Comparison of ENCODE assay signal across 8 mouse cellular contexts in the genomic region with DNA sequence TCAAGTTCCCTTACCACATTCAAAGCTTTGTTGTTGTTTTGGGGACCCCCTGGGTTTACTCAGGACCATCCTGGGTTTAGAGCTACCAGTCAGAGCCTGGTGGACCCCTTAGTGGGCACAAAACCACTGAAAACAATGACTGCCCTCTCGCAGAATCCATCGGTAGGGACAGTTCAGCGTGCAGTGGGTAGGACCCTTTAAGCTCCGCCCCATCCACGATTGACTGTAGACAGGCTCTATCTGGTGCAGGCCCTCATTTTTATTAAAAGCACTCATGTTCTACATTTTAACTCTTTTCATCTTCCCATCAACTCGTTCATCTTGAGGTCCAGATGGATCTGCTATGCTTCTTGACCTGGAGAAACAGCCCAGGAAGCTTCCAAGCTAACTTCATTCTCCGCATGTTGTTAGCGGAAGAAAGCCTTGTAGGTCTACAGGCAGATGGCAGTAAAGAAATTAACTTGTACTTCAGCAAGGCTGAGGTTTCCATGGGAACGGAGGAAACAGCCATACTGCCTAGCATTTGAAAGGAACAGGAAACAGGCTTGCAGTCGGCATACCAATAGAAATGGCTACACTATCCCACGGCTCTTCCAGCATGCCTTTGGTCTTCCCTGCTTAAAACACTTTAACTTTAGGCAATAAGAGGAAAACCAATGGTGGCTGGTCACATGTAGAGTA. TPM values are rescaled to one million over a fixed set of nuclear protein-coding genes. Genes with fewer than 3 reads are reported as not detected.
DNase-seq lines count a peak whose midpoint lies in the region; ATAC-seq and TF ChIP-seq lines count a peak whose summit lies in the region.
"Had no signal": no experiment of that assay in that cellular context is flagged by ENCODE, and none has a peak within 500 bp of the region (broad histone marks: within the 10 kb centered on the region; RNA-seq: fewer than 3 reads in every experiment).

No protein-coding gene starts in this region.

- no peak for TF ChIP-seq POLR2A in limb, embryonic 14.5 days (IDR thresholded peaks at IDR 0.05; ENCODE audit: borderline replicate concordance, extremely low read depth, insufficient read depth, insufficient read length)

- no peaks in the 10 kb centered on the region for H3K27me3 ChIP-seq in forebrain, embryonic 14.5 days (replicated peaks; ENCODE audit: control insufficient read depth, insufficient read depth, low read length)
- no peaks in the 10 kb centered on the region for H3K27me3 ChIP-seq in kidney, embryonic 16.5 days (ENCODE audit: insufficient read depth, low read length)
- H3K27me3 ChIP-seq in limb, embryonic 14.5 days (ENCODE audit: control insufficient read depth, insufficient read depth, low read length), result no peaks in the 10 kb centered on the region

- no peak overlapping the region for H3K27ac ChIP-seq in forebrain, embryonic 14.5 days (ENCODE audit: low read depth, low read length)
- H3K27ac ChIP-seq in kidney, embryonic 16.5 days (ENCODE audit: low read length), result no peak overlapping the region
- no peak overlapping the region for H3K27ac ChIP-seq in limb, embryonic 14.5 days (replicated peaks; ENCODE audit: low read depth, low read length)

- peak; percentile 95 for ATAC-seq in forebrain, embryonic 14.5 days
- ATAC-seq in kidney, embryonic 16.5 days (ENCODE audit: low FRiP score, low TSS enrichment), result peak; percentile 82; the same call in 1 of the 2 replicates
- peak; percentile 74 for ATAC-seq in limb, embryonic 14.5 days (ENCODE audit: low FRiP score, low read depth)

- DNase-seq in retina, postnatal 1 day, result peak; percentile 42
- no peak for DNase-seq in retina, embryonic 14.5 days (ENCODE audit: low spot score)
- peak; percentile 97 for DNase-seq in forebrain, embryonic 14.5 days (ENCODE audit: low spot score)
- peak; percentile 75 for DNase-seq in limb, embryonic 14.5 days (ENCODE audit: low spot score)
- DNase-seq in urinary bladder, adult 2 months (ENCODE audit: low spot score), result no peak
- DNase-seq in urinary bladder, postnatal 25 days (ENCODE audit: low spot score), result no peak

- WGBS in forebrain, embryonic 14.5 days, result 32% methylated on average over 11 of the region's 11 CpGs
- WGBS in kidney, embryonic 16.5 days, result 38% methylated on average over 11 of the region's 11 CpGs
- WGBS in limb, embryonic 14.5 days, result 44% methylated on average over 11 of the region's 11 CpGs

- H3K4me2 ChIP-seq in forebrain, embryonic 14.5 days (ENCODE audit: low read length), result no peak overlapping the region
- no peak overlapping the region for H3K4me2 ChIP-seq in kidney, embryonic 16.5 days (replicated peaks; ENCODE audit: low read depth, low read length)
- H3K4me2 ChIP-seq in limb, embryonic 14.5 days (replicated peaks; ENCODE audit: low read depth, low read length, severe bottlenecking), result no peak overlapping the region

- no peaks in the 10 kb centered on the region for H3K36me3 ChIP-seq in forebrain, embryonic 14.5 days (ENCODE audit: control insufficient read depth, insufficient read depth, low read length)
- H3K36me3 ChIP-seq in kidney, embryonic 16.5 days (ENCODE audit: insufficient read depth, low read length), result no peaks in the 10 kb centered on the region
- no peaks in the 10 kb centered on the region for H3K36me3 ChIP-seq in limb, embryonic 14.5 days (ENCODE audit: control insufficient read depth, insufficient read depth, low read length)

- no peaks in the 10 kb centered on the region for H3K4me1 ChIP-seq in forebrain, embryonic 14.5 days (ENCODE audit: control insufficient read depth, insufficient read depth, low read length)
- H3K4me1 ChIP-seq in kidney, embryonic 16.5 days (ENCODE audit: insufficient read depth, low read length), result no peaks in the 10 kb centered on the region
- 0 out of 2 replicates have a peak, but pooled peaks cover 3% of the 10 kb centered on the region for H3K4me1 ChIP-seq in limb, embryonic 14.5 days (ENCODE audit: control insufficient read depth, insufficient read depth, low read length)

- H3K9me3 ChIP-seq in forebrain, embryonic 14.5 days (replicated peaks; ENCODE audit: control insufficient read depth, low read length), result no peaks in the 10 kb centered on the region
- no peaks in the 10 kb centered on the region for H3K9me3 ChIP-seq in kidney, embryonic 16.5 days (ENCODE audit: low read length)
- H3K9me3 ChIP-seq in limb, embryonic 14.5 days (ENCODE audit: control insufficient read depth, low read length), result no peaks in the 10 kb centered on the region

- no peak overlapping the region for H3K4me3 ChIP-seq in forebrain, embryonic 14.5 days (ENCODE audit: low read depth, low read length)
- no peak overlapping the region for H3K4me3 ChIP-seq in kidney, embryonic 16.5 days (ENCODE audit: low read length)
- no peak overlapping the region for H3K4me3 ChIP-seq in limb, embryonic 14.5 days (replicated peaks; ENCODE audit: low read length)

- H3K9ac ChIP-seq in forebrain, embryonic 14.5 days (ENCODE audit: low read length), result no peak overlapping the region
- H3K9ac ChIP-seq in kidney, embryonic 16.5 days (replicated peaks; ENCODE audit: low read length), result no peak overlapping the region
- no peak overlapping the region for H3K9ac ChIP-seq in limb, embryonic 14.5 days (ENCODE audit: low read depth, low read length, severe bottlenecking)

RNA-seq across cellular contexts. Expression of a gene that starts 14.9 kb away (rescaled TPM):
- 55.6 and 77.6 TPM in 2 replicates for polyA plus RNA-seq in forebrain, embryonic 14.5 days (2014; fragmentation: Nextera tagmentation; extraction: Ambion mirVana)
- polyA plus RNA-seq in kidney, embryonic 16.5 days (2015; fragmentation: Nextera tagmentation; extraction: Ambion mirVana), result 36.3 and 37.5 TPM in 2 replicates
- 40.0 and 44.4 TPM in 2 replicates for polyA plus RNA-seq in limb, embryonic 14.5 days (2012; rRNA removed)
- polyA plus RNA-seq in limb, embryonic 14.5 days (2014; fragmentation: Nextera tagmentation; extraction: Ambion mirVana), result 85.3 and 98.4 TPM in 2 replicates
- 4.2 and 7.3 TPM in 2 replicates for polyA plus RNA-seq in urinary bladder, adult 2 months (2012; rRNA removed)

RNA-seq across cellular contexts. Expression of a gene that starts 54.9 kb away (rescaled TPM):
- 1,206 and 1,411 TPM in 2 replicates for polyA plus RNA-seq in forebrain, embryonic 14.5 days (2014; fragmentation: Nextera tagmentation; extraction: Ambion mirVana)
- 59.3 and 67.9 TPM in 2 replicates for polyA plus RNA-seq in kidney, embryonic 16.5 days (2015; fragmentation: Nextera tagmentation; extraction: Ambion mirVana)
- polyA plus RNA-seq in limb, embryonic 14.5 days (2012; rRNA removed), result 105 and 110 TPM in 2 replicates
- polyA plus RNA-seq in limb, embryonic 14.5 days (2014; fragmentation: Nextera tagmentation; extraction: Ambion mirVana), result 77.4 and 81.0 TPM in 2 replicates
- 466 and 720 TPM in 2 replicates for polyA plus RNA-seq in urinary bladder, adult 2 months (2012; rRNA removed)
- polyA plus RNA-seq: liver, adult 2 months had no signal

Comparison
In these comparisons a context has a peak if more than half of its experiments do, and no peak if none do; other contexts are left out.
1. DNase-seq: peak in retina, postnatal 1 day (single experiment), forebrain, embryonic 14.5 days (single experiment) and limb, embryonic 14.5 days (single experiment); none in retina, embryonic 14.5 days (single experiment), urinary bladder, adult 2 months (single experiment) and urinary bladder, postnatal 25 days (single experiment).
2. Peak in every context shown above with its lines, with median percentiles within 50 percentile points of each other: ATAC-seq.